Mouse (Mus musculus): Measurements from ENCODE around the gene Coro2b.

Coro2b gene

GRCm38 (mm10) chr9:62382519-62383084 is 154.2 kb downstream of the Coro2b start:
- DNase-seq: no peak

DNA sequence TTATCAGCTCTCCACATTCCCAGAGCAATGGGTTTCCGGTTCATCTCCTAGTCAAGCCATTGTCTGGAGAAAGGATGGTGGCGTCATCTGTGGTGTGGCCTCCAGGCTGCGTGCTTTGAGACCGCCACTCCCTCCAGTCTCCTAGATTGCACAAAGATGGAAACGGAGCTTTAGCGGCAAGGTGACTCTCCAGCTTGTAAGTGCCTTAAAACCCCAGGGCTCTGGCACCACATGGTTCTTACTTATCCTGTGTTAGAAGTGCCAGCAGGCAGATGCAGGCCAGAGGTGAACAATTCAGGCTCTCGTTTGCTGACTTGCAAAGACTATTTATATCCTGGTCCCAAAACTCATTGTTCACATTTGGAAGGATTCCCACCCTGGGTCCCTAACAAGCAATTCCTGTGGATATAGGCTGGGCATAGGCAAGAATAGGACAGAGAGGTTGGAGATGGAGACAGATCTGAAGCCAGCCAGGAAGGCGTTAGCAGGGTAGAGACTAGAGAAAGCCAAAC is 155.4 kb downstream of the Coro2b start:
- no peak for DNase-seq

- DNase-seq: no peak
Observed at GRCm38 (mm10) chr9:62380351-62380750, 156.5 kb downstream of the Coro2b start.

- DNase-seq: no peak
Observed at GRCm38 (mm10) chr9:62377897-62378296, 158.9 kb downstream of the Coro2b start.

GRCm38 (mm10) chr9:62374276-62374675 is 162.6 kb downstream of the Coro2b start:
- DNase-seq: no peak

GRCm38 (mm10) chr9:62373222-62374123 is 163.4 kb downstream of the Coro2b start:
- peak; percentile 67 for DNase-seq

DNA sequence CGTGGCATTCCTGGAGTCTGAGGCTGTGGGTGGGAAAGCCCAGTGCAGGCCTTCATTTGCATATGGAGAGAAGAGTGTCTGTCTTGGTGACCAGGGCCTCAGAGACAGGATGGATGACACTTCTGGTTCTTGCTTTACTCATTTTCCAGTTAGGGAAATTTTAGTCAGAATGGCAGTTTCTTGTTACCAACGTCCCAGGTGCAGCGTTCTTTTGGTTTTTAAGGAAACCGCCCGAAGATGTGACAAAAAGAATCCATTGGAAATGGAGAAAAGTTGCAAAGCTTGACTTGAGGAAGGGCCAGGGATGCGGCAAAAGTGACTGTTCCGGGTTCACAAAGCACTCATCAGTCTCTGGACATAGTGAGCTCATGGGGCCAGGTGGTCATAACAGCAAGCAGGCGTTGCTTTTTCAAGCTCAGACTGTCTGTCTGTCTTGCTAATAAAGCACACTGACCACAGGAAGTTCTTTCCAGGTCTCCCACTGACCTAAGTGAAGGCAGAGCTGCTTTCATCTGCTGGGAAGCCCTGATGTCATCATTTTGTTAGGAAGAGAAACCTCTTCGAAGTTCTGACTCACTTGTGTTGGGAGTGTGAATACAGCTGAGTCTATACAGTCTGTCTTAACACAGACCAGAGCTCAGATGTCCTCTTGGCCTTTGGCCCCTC is 164.2 kb downstream of the Coro2b start:
- DNase-seq: no peak

- DNase-seq: no peak
Observed at GRCm38 (mm10) chr9:62371745-62372555, 164.9 kb downstream of the Coro2b start.

GRCm38 (mm10) chr9:62370648-62371280 is 166.1 kb downstream of the Coro2b start:
- DNase-seq: no peak

DNA sequence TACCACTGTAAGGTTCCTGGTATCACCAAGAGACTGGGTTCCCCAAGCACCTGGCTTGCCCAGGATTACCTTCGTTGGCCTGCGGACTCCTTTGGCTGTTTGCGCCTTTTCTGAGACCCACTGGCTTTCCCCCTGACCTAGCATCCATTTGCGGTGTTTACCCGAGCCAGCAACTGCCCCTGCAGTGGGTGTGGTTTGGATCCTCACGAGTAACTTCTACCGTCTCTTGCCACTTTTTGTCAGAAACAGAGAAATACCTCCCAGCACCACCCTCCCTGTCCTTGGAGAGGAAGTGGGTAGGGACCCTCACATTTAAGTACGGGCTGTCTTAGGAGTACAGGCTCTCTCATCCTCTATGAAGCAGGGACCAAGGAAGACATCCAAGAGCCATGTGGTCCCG is 166.7 kb downstream of the Coro2b start:
- DNase-seq: no peak

All from cerebellum, adult 11-12 months (tissue).